Mouse (Mus musculus) kidney, postnatal 36 days (tissue): Measurements from ENCODE around the gene Abi3bp.

Experiments
- DNase-seq, 2 experiments: peaks; one replicate each; pipeline ENCODE4 v3.0.0; 2021 to 2022; ENCODE audit warnings: mixed read lengths in 2 of 2

Abi3bp gene

DNA sequence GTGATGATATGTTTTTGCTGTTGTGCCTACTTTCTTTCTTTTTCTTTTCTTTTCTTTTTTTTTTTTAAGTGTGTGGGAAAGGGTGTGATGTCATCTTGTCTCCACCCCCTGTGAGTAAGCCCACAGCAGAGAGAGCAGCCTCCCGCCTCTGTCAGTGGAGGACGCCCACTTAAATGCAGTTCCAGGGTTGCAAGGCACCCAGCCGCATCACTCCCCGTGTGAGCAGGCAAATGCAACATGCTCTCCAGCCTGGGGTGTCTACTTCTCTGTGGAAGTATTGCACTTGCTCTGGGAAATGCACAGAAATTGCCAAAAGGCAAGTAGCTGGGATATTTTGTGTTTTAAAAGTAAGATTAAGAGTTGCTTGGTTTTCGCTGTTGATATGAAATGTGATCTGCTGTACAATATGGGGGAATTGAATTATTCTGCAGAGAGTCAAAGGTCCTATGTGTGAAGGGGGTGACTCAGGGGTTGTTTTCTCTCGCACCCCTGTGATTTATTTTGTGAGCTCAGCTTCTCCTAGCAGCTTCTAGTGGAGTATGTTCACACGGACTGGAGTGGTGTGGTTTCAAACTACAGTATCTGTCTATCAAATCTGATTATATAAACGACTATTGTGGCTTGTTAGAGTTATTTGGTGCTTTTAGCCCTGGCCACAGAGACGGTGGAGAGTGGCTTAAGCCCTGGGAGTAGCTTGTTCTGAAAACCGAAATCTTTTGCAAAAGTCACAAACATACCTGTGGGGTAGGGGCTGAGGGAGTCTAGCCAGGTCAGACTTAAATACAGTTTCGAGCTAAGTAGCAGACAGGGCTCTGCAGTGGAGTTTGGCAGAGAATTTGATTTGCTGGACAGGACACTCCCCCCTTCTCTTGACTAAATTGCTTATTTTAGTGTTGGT is at the start of gene Abi3bp:
Gene Abi3bp, plus strand, starts transcription at position 202 of the 898 bp plus-strand sequence.
- peak in 1 of 2 experiments; percentile 24 for DNase-seq

DNA sequence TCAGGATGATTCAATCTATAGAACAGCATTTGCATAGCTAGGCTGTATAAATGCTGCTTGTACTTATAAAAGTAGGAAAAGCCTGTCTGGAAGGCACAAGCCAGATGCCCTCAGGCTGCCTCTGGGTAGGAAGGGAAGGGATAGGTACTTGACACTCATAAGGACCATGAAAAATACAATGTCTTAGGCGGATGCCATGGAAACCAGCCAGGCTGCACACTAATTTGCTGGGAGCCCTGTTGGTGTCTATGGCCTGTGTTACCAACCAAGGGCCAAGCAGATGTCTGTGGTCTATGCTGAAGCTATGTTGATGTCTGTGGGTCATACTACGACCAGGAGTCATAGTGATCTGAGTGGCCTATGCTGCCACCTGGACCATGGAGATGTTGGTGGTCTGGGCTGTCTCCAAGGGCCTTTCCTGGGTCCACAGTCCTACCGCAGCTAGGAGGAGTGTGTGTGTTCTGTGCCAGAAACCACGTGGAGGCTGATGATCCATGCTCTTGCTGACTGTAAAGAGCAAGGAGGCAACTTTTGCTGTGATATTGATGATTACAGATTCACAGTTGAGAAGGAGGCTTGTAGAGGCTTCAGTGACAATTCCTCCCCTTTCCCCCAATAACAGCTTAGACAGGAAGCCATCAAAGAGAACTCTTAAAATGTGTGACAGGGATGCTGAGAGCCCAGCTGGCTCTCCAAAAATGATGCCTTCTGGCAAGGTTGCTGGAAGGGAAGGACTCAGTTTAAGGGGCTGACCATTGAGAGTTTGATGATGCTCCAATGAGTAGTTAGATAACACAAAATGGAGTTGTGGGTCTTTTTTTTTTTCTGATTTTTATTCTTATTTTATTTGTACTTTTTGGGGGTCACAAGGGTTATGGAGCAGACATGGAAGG is 42.1 kb upstream of the Abi3bp start:
- DNase-seq: no peak

DNA sequence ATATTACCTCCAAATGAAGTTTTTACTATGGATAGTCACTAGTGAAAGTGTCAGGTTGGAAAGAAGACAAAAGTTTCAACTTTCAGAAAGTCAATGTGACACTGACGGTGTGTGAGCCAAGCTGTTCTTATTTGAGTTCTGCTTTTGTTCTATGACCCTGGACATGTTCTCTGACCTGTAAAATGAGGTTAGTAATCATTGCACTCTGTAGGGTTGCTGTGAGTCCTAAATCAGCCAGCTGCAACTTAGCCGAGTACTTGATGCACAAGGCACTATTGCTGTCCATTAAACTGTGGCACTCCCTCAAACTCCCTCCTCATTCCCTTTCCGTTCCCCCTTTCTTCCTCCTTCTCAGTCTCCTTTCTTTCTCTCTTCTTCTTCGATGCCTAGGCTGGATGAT is 37.4 kb upstream of the Abi3bp start:
- DNase-seq: no peak

DNA sequence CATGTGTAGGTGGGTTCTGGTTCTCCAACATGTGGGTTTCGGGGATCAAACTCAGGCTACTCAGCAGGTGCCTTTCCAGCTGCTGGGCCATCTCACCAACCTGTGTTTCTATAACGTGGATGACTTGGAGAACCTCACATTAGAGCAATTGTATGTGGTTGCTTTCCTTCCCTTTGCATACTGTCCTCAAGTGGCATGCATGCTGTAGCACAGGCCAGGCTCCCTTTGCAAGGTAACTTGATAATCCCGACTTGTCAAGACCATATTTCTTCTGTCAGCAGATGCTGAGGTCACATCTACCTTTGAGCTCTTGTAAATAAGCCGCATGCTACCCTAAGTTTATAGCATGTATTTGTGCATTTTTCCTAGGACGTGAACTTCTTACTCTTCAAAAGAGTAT is 36.6 kb upstream of the Abi3bp start:
- no peak for DNase-seq

DNA sequence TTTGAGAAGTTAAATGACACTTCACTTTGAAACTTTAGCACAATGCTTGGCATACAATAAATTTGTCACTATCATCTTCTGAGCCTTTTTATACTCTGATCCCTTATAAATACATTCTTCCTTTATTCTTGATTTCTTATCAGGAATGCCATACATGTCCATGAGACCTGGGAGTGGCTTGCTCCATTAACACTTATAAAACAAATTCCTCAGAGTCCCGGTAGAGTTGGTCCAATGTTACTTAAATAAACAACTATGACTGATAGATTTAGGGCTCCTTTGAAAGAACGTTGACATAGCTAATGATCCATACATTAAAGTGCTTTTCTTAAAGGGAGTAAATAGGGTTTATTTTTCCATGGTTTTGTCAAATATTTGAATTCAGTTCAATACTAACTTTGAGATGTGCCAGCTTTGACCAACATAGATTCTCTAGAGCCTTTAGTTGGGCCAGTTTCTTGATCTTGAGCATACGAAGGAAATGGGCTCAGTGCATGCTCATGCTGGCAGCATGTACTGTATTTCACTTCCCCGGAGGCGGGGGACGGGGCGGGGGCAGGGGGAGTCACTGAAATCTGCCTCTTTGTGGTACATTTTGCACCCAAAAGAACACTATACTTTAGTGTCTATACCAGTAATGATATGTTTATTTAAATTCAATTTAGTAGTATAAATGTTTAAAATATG is 35.9 kb upstream of the Abi3bp start:
- no peak for DNase-seq

DNA sequence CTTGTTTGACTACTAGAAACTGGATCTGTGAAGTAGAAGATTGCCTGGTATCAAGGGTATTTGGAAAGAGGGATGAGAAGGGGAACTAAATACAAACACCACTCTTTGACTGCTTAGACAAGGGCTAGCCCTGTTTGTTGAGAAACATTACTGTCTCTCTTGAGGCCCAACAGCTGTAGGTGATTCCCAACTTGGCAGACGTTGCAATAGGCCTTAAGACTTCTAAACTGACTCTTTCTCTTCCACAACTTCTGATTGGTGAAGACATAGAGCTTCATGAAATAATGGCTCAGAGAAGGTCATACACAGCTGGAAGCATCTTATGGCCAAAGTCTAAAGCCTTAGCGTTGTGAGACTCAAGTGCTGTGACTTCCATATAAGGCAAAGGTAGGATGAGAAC is 26.2 kb upstream of the Abi3bp start:
- no peak for DNase-seq

DNA sequence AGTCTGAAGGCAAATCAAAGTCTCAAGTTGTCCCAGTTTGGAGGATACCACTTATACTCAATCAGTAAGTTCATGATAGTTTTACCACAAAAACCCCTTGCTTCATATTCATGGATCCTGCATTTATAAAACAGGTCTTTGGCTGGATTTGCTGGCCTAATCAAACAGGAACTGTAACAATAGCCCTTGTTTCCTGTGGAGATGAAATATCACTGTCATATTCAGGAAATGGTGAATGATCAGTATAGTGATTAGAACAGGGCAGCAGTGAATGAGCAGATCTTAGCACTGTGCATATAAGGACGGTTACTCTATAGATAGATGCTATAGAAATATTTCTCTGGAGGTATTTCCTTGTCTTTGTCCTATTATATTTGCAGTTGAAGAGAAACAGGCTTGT is 25.8 kb upstream of the Abi3bp start:
- peak in 1 of 2 experiments; percentile 14 for DNase-seq

DNA sequence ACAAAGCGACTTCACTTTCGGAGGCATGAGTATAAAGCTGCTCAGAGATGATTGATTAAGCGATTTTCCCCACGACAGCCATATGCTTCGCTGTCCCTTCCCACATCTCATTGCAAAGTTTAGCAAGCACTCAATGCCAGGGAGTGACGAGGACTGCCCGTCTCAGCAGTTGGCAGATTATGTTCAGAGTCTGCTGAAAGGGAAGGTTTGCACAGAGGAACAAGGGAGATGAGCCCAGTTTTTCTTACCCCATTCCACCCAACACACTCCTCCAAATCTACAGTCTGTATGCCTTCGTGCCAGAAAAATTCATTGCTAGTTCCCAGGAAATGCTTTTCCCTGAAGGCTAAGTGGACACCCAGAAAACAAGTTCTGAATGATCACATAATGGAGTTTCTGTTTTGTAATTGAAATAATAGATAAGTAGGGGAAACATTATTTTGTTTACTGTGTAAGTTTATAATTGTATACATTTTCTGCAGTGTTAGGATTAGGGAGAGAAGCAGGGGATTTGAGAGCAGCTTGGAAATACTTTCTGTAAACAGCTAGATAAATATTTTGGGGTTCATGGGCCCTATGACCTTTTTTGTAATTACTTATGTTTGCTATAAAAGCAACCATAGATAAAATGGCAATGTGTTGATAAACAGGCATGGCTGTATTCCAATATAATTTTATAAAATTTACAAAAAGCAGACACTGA is 19.5 kb upstream of the Abi3bp start:
- no peak for DNase-seq

DNA sequence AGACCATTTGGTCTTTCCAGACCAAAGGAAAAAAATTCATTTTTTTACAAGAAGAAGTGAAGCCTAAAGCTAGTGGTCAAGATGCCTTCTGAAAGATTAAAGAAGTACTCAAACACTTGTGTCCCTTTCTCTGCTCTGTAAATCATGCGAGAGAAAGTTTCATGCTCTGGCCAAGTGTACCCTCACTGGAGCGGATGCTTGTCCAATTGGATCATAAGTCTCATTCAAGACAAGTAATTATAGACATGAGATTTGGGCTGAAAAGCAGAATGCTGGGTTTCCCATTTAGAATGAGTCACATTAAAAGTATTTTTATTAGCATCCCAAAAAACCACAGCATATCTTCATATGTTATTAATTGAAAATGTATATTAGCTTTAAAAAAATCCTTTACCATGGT is 4.5 kb upstream of the Abi3bp start:
- no peak for DNase-seq

DNA sequence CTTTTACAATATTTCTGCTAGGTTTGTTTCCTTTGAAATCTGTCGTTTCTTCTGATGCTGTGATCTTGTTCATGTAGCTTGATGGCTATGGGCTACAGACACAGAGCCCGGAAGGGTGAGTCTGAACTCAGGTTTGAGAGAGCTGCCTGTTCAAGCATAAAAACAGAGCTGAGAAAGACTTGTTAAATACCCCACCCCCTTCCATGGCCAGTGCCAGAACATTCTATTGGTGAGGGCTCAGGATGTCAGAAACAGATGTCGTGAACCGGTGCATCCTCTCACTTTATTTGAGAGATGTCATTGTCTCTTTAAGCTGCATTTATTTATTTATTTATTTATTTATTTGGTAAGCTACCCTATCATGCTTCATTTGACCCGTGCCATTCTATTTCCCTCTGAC is 2.0 kb upstream of the Abi3bp start:
- no peak for DNase-seq

DNA sequence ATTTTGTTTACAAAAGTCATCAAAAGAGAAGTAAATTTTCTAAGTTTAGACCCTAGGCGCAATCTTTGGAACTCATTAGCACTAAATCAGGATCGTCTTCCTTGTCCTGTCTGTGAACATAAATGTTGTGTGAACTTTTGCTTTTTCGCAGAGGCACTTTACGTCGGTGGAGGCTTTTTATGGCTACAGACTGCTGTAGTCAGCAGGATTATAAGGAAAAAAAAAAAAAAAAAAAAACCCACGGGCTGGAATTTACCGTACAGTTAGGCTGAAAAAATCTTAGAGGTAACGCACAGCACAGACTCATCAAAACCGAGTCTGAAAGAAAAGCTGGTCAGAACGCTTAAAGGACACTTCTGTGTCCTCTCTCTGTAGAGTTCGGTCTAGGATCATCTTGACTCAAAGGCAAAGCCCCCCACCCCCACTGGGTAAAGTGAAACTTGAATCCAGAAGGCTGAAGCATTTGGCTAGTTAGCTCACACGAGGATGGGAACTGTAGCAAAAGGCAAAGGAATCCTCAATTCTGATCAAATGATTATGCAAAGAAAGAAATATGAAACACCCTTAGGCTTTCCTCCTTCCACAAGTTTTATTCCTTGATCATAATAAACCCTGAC is 1.0 kb downstream of the Abi3bp start:
- DNase-seq: peak in 1 of 2 experiments; percentile 42

DNA sequence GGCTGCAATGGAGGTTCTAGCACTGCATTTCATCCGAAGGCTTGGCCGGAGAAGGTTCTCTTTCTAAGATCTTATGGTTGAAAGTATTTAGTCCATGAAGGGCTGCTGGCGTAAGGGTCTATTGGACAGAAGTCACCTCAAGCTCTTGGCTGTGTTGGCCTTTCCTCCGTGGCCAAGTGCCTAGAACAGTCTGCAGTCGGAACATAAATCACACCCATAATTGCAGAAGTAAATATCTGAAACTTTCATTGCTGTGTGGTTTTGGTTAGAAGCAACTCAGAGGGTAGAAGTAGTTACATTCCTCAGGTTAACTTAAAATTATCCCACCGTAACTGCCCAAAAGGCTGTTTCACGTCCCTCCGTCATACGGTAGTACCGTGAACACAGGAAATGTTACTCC is 5.8 kb downstream of the Abi3bp start:
- DNase-seq: no peak

DNA sequence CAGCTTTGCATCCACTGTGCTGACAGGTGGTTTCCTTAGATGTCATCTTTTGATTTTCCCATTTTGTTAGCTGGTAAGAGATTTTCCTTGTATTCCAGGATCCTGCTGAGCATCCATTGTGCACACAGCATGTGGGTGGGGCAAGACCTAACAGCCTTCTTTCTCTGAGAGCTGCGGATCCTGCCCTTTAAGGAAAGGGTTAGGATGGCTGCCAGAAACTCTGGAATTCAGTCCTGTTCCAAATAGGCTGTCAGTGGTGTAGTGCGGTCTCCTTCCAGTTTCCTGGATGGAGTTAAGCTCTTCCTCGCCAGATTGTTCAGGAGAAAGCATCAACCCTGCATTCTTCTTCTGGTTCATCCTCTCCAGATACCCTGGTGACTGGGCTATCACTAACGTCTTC is 8.8 kb downstream of the Abi3bp start:
- DNase-seq: peak; percentile 49 to 56

DNA sequence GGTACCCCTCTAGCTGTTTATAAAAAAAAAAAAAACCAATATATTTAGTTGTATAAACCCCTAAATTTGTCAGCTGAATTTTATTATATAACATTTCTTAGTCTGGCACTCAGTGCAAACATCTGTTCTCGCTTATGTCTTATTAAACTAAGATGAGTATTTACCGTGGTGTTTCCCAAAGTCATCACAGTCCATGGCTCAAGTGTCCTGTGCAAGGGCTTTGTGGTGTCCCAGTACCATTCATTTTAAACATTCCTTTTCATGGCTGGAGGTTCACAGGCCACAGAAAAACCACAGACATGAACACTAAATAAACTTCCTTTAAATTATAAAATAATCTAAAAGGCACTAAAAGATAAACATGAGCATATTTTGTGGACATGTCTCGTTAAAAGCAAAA is 13.2 kb downstream of the Abi3bp start:
- no peak for DNase-seq

DNA sequence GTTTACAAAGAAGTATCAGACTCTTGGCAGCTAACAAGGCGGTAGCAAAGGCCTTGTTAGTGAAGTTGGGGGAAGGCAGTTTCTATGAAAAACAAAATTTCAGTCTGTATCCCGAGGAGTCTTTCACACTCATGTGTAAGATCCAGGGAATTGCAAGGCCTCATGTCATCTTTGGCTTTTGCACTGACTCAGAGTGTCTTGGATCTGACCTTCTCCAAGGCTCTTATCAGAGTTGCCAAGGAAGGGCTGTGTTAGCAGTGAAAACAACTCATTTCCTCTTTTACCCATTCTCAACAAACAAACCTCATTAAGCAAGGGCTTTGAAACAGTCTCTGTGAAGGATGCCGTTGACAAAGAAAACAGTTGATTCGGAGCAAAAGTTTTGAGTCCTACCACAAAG is 17.6 kb downstream of the Abi3bp start:
- DNase-seq: no peak

DNA sequence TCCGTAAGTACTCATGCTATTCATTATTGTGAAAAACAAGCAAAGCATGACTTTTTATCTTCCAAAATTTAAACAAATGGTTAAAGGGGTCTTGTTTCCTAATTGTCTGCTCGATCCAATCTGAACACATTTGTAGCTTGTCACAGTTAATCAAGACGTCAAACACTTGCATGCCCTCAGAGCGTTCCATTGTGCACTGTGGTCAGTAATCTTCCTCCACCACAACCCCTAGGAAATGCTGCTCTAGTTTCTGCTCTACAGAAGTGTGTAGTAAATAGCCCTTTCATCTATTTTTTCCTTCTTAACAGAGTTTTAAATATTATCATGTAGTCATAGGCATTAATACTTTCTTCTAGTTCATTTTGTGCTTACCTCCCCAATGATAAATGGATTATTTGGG is 19.1 kb downstream of the Abi3bp start:
- DNase-seq: no peak

DNA sequence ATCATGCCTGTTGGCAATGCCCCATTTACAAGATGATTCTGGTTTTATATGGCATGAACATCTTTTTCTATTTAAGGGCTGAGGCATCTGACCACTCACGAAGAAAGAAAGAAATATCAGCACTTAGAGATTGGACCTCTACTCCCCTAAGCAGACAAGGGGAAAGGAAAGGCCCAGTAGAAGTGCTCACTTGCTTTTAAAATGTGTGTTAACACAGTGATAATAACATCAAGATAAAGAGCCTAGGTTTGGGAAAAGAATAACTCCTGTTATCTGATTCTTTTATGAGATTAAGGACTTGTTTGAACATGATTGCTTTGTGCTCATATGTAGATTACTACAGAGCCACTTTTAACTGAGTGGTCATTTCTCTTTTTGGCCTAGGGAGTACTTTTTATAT is 21.0 kb downstream of the Abi3bp start:
- DNase-seq: no peak

DNA sequence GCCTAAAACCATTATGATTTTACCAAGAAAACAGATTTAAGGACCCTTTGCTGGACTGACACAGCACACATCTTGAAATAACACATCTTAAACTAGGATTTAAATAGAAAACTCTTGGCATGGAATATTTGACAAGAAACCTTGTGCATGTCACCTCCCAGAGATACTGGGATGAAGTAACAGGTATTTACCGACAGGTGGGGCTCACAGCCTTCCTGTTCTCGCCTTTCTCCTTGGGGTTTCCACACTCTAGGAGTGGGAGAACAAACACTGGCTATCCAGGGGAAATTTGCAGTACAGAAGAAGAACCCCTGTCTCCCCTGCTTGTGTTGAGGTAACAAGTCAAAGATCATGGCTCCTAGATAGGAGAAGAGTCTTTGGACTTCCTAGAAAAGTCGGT is 22.8 kb downstream of the Abi3bp start:
- DNase-seq: no peak

DNA sequence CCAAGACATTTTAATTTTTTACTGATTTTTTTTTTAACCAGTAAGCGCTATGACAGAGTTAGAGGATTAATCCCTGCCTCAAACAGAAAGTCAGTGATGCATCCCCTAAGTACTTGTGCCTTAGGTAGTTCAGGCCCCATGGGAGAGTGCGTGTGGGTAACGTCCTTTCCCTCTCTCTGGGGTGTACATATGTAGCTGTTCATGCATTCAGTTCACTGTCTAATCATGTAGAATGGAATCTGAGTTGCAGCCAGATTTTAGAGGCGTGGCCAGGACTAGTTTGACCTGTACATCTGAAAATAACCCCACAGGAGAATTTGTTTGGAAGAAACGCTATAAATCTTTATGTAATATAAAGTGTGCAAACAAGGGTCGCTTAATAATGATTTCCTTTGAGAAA is 23.4 kb downstream of the Abi3bp start:
- DNase-seq: no peak

DNA sequence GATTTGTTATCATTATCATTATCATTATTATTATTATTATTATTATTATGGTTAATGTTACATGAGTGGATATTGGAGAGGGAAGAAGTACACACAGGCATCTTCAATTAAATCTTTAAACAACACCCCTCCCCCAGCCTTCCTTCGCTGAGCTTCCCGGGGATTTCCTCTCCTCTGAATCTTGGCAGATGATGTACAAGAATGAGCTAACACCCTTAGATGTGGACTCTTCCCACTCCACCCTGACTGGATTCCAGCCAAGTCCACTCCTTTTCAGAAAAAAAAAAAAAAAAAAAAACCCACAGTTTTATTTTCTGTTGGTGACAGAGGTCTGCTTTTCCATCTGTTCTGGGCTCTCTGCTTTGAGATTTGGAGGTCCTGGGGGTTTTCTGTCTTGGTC is 23.8 kb downstream of the Abi3bp start:
- DNase-seq: peak; percentile 68 to 74

DNA sequence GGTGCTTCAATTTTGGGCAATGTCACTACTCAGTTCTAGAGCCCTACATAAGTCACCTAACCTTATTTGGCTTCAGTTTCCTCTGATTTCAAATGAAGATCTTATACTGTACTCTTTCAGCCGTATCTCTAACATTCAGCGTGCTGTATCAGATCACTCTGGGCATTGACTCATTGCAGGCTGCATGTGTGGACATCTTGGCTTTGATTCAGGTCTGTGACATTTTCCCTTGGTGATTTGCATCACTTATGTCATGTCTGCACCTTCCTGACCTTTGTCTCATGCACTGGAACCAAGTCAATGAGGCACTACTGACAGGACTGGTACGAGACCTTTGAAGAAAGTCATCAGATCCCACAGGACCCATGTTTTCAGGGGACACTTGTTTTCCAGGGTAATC is 24.5 kb downstream of the Abi3bp start:
- peak in 1 of 2 experiments; percentile 7 for DNase-seq

DNA sequence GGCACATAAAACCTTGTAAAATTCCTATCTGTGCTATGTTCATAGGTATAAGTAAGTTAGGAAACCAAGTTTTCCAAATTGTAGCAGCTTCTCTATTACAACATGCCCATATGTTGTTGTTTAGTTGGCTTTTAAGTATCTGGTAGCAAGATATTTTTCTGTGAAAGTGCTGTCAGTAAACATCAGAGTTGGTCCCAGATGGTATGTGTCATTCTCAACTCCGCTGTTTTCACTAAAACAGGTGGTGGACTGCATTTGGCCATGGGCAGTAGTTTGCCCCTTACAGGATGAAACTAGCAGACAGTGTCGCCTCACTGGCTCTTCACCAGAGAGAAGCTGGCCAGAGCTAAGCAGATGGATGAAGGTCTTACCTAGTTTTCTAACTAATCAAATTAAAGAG is 26.3 kb downstream of the Abi3bp start:
- no peak for DNase-seq
